Mouse (Mus musculus): ENCODE results near the gene Cd200r1.

DNA sequence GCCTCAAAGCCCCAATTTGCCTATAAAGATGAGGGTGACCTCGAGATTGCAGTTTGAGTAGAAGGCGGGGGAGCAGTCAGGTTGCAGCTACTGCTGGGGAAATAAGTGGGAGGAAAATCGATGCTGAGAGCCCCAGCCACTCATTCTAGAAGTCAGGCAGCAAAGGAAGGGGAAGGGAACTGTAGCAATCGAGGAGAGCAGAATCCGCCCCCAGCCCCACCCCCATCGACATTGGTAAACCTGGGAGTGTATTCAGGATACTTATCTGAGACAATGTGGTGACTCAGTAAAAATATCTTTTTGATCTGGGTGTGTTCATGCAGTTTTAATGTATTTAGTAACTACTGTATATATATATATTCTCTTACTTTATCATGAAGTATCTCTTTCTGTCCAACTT is 7.0 kb downstream of the Cd200r1 start:
- TF ChIP-seq CTCF (IDR thresholded peaks at IDR 0.05) (no peak), EP300 (IDR thresholded peaks at IDR 0.05; ENCODE audit: insufficient read depth, low read depth, low read length) (no peak), POLR2A (IDR thresholded peaks at IDR 0.05; ENCODE audit: insufficient read depth, low read depth, low read length) (no peak)

Data from heart, adult 2 months (tissue).